Mouse (Mus musculus) embryonic facial prominence, embryonic 14.5 days (tissue): ENCODE measurements around the gene Yipf4. TPM values are rescaled to one million over a fixed set of nuclear protein-coding genes. Genes with fewer than 3 reads are reported as not detected.
"Not testable (repeated sequence)": the region's sequence is repeated elsewhere in the genome, so short reads cannot be mapped to it uniquely, and the experiment has no call there.

Source experiments
- ATAC-seq: fragments of 200-750 bp; cut with Nextera tagmentation; 2 replicates; pipeline ENCODE4 v1.8.0; 2017; ENCODE audit warnings: low read depth, moderate number of reproducible peaks, moderate TSS enrichment
- DNase-seq: peaks from one replicate; pipeline ENCODE4 v3.0.0-alpha.2; 2015; ENCODE audit warnings: low spot score
- H3K27ac ChIP-seq: fragments of 300-500 bp; sonication (generic); replicated peaks from 2 replicates; pipeline ENCODE4 v1.5.1; 2014; ENCODE audit warnings: low read depth, mild to moderate bottlenecking, low read length, moderate library complexity
- H3K27me3 ChIP-seq: fragments of 300-500 bp; sonication (generic); replicated peaks from 2 replicates; pipeline ENCODE4 v1.6.1; 2014; ENCODE audit warnings: low read length; ENCODE audit not compliant: control insufficient read depth, insufficient read depth
- H3K36me3 ChIP-seq: fragments of 300-500 bp; sonication (generic); 2 replicates; pipeline ENCODE4 v1.6.1; 2014; ENCODE audit warnings: low read length, mixed read lengths; ENCODE audit not compliant: control insufficient read depth, insufficient read depth
- H3K4me1 ChIP-seq: fragments of 300-500 bp; sonication (generic); 2 replicates; pipeline ENCODE4 v1.6.1; 2014; ENCODE audit warnings: antibody characterized with exemption, low read length; ENCODE audit not compliant: control insufficient read depth, insufficient read depth
- H3K4me2 ChIP-seq: fragments of 300-500 bp; sonication (generic); 2 replicates; pipeline ENCODE4 v1.6.1; 2014; ENCODE audit warnings: low read depth, mild to moderate bottlenecking, low read length, moderate library complexity, mixed read lengths
- H3K4me3 ChIP-seq: fragments of 300-500 bp; sonication (generic); 2 replicates; pipeline ENCODE4 v1.5.1; 2014; ENCODE audit warnings: low read depth, mild to moderate bottlenecking, low read length
- H3K9ac ChIP-seq: fragments of 300-500 bp; sonication (generic); 2 replicates; pipeline ENCODE4 v1.6.1; 2014; ENCODE audit warnings: low read depth, mild to moderate bottlenecking, low read length, moderate library complexity, mixed read lengths
- H3K9me3 ChIP-seq: fragments of 300-500 bp; sonication (generic); 2 replicates; pipeline ENCODE4 v1.6.1; 2016; ENCODE audit warnings: low read length; ENCODE audit not compliant: control insufficient read depth
- WGBS: fragments of 180-500 bp; shearing (Covaris S2); extraction: QIAGEN DNeasy Blood & Tissue Kit; methylation state at CpG from one replicate; pipeline ENCODE4 v1.1.7; 2014; 5-methylcytosine and 5-hydroxymethylcytosine counted together
- polyA plus RNA-seq: library from polyadenylated mRNA; unstranded; fragments of >200 nt; fragmentation: Nextera tagmentation; extraction: Ambion mirVana; gene quantifications from 2 replicates; pipeline ENCODE4 v1.2.1, GENCODE M21; 2014

The Yipf4 gene
- polyA plus RNA-seq, 1 experiment from 2014 or later = 78.1 TPM

DNA sequence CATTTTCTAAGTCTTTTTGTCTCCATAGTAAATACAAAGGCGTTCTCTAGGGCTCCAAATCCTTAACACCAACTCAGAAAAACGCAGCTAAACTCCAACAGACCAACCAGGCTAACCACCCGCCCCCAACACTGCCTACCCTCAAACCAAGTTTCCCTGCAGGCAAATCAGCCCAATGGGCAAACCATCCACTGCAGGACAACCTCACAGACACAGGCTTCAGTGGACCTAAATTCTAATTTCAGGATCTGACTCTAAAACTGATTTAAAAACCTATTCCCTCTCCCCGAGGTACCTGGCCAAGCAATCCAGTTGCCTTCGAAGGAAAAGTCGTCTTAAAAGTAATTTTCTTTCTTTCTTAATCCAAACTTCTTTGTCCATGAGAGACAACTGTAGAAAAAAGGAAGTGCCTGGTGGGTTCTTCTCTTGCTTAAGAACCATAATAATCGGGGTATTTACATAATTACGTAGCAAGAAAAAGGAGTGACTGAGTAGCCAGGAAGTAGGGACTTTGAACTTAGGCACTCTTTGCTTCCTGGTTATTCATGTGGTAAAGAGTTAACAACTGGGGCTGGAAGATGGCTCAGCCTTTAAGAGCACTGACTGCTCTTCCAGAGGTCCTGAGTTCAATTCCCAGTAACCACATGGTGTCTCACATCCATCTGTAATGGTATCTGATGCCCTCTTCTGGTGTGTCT, 30.4 kb upstream of the Yipf4 start, which contains the start of gene Nlrc4:
Gene Nlrc4, minus strand, starts transcription at position 432 of the 698 bp plus-strand sequence.
- Histone ChIP-seq H3K9me3 (no peaks in the 10 kb centered on the region), H3K4me2 (no peak within 1 kb of the TSS), H3K4me3 (no peak within 1 kb of the TSS), H3K36me3 (no peaks in the 10 kb centered on the region), H3K4me1 (no peaks in the 10 kb centered on the region), H3K27me3 (no peaks in the 10 kb centered on the region), H3K27ac (no peak within 1 kb of the TSS), H3K9ac (no peak within 1 kb of the TSS)
- ATAC-seq (no peak), DNase-seq (no peak)
- 43% methylated on average over 8 of the region's 8 CpGs for WGBS

DNA sequence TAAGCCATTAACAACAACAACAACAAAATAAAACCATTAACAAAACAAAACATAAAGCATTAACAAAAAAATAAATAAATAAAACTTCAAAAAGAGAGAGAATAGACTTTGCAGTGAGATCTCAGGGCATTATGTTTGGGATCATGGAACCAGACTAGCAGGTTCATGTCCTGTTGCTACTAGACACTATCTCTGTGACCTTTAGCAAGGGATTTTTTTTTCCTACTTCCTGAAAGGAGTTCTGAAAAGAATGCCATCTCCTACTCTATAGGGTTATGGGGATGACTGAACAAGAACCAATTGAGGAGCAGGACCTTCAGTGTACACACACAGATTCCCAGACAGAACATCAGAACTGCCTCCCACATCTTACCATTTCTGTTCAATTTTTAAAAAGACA, 25.8 kb upstream of the Yipf4 start:
- Histone ChIP-seq H3K4me3 (no peak overlapping the region), H3K36me3 (no peaks in the 10 kb centered on the region)
- ATAC-seq = no peak

DNA sequence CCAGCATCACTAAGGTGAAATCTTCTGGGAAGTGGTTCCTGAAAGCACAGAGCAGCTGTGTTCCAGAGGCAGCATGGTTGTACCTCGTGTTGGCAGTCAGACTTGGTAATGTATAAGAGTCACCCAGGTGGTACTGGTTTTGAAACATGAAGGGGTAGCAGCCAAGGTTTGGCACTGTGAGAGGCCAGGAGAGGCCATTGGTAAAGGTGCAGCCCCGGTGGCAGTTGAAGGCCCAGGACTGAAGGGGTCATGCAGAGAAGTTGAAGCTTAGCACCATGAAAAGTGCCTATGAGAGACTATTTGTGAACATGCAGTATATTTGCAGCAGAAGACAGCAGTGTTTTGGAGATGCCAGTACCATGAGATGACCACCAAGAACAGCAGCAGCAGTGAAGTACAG, 21.3 kb upstream of the Yipf4 start:
- H3K27me3 ChIP-seq, H3K4me1 ChIP-seq, H3K4me2 ChIP-seq, DNase-seq, H3K4me3 ChIP-seq, ATAC-seq, H3K36me3 ChIP-seq, H3K9me3 ChIP-seq, H3K9ac ChIP-seq, H3K27ac ChIP-seq: not testable (repeated sequence)
- 87% methylated on average over 2 of the region's 2 CpGs for WGBS

More for the DNA sequence above, 25.8 kb upstream of the Yipf4 start:
- H3K4me1 ChIP-seq = no peaks in the 10 kb centered on the region
- no peaks in the 10 kb centered on the region for H3K27me3 ChIP-seq
- no peaks in the 10 kb centered on the region for H3K9me3 ChIP-seq
- no peak overlapping the region for H3K27ac ChIP-seq
- no peak for DNase-seq
- no peak overlapping the region for H3K9ac ChIP-seq
- H3K4me2 ChIP-seq = no peak overlapping the region

DNA sequence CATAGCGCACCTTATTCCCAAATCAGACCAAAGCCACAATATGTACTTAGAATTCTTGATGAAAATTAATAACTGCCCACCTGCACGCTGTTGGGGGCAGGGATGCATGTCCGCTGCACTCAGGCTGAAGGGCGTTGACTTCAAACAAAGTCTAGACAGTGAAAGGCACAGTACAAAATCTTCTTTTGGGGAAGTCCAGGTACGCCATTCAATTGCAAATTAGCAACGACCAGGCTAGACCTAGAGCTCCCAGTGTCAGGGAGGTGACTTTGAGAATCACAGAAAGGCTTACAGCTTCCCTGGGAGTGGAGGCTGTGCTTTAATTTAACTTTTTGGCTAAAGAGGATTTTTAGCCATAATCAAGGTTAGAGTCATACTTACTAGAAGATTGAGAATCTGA, 19.2 kb upstream of the Yipf4 start:
- not testable (repeated sequence) for H3K4me1 ChIP-seq, H3K9me3 ChIP-seq, H3K4me2 ChIP-seq, H3K27me3 ChIP-seq, H3K4me3 ChIP-seq, H3K27ac ChIP-seq, H3K9ac ChIP-seq, ATAC-seq, H3K36me3 ChIP-seq, DNase-seq
- WGBS = 78% methylated on average over 6 of the region's 6 CpGs

DNA sequence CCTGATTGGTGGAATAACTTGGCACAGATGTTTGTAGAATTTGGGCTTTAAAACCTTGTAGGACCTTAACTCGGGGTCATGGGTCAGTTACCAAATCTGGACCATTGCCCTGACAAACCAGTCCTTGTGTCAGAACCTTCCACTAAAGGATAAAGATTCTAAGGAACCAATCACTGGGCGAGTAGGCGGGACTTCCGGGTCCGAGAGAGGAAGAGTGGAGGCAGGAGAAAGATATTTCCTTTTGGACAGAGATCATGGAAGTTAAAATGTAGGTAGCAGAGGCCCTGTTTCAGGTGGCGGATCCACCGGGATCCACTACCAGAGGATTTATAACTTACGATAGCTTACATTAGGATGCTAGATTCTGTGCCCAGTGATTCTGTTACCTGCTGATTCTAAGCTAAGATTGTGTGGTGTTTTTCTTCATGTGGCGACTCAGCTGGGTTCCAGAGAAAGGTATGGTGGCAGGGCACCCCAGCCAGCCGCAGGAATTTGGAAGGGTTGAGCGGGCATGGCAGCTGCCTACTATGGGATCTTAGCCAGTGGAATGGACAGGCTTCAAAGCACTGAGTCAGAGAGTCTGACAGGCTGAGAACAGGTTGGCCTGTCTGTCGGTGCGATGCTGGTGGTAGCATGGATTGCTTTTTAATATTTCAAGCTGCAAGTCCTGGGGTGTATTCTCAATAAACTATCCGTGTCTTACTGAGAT, 8.8 kb upstream of the Yipf4 start:
- WGBS = 83% methylated on average over 14 of the region's 14 CpGs
- Histone ChIP-seq H3K4me2 (no peak overlapping the region), H3K4me1 (no peaks in the 10 kb centered on the region), H3K27me3 (no peaks in the 10 kb centered on the region), H3K36me3 (no peaks in the 10 kb centered on the region), H3K27ac (no peak overlapping the region), H3K9ac (no peak overlapping the region), H3K9me3 (no peaks in the 10 kb centered on the region), H3K4me3 (no peak overlapping the region)
- ATAC-seq = no peak
- DNase-seq = no peak

DNA sequence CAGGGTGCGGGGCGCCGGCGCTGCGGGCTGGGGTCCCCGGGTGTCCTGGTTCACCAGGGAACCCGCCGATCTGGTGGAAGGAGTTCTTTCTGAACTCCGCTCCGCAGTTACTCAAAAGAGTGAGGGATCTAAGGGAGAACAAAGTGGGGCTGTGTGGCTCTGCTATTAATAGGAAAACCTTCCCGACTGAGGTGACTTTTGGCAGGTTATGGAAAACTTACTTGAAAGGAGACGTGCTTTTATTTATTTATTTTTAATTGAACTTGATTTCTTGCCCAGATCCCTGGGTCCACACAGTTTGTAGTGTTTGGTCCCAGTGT, 568 bp downstream of the Yipf4 start:
- Histone ChIP-seq H3K36me3 (peaks cover 29% of the 10 kb centered on the region), H3K4me3 (peak overlapping the region; percentile 83), H3K9me3 (no peaks in the 10 kb centered on the region), H3K27ac (peak overlapping the region; percentile 78), H3K27me3 (no peaks in the 10 kb centered on the region), H3K4me2 (peak overlapping the region; percentile 53), H3K4me1 (peaks cover 4% of the 10 kb centered on the region; the same call in 1 of the 2 replicates), H3K9ac (peak overlapping the region; percentile 85)
- ATAC-seq = no peak
- WGBS = 1% methylated on average over 10 of the region's 12 CpGs
- peak; percentile 13 for DNase-seq

DNA sequence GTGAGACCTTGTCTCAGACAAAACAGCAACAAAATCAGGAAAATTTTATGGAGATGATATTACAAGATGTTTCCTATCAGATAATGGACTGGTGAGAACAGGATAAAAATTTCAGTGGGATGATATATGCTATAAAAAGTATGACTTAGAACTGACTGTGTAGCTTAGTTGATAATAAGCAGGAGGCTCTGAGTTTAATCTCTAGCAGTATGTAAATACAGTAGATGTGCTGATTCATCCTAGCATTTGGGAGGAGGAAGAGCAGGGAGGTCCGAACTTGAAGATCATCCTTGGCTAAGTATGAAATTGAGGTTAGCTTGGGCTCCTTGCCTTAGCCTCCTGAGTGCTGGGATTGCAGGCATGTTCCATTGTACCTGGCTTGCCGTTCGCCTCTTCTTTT, 2.3 kb downstream of the Yipf4 start:
- H3K36me3 ChIP-seq = peaks cover 44% of the 10 kb centered on the region
- peaks cover 4% of the 10 kb centered on the region; the same call in 1 of the 2 replicates for H3K4me1 ChIP-seq
- DNase-seq (no peak), ATAC-seq (no peak)
- H3K4me2 ChIP-seq = no peak overlapping the region
- no peaks in the 10 kb centered on the region for H3K27me3 ChIP-seq
- H3K27ac ChIP-seq = no peak overlapping the region
- 96% methylated on average over 3 of the region's 3 CpGs for WGBS
- H3K9me3 ChIP-seq = no peaks in the 10 kb centered on the region
- H3K4me3 ChIP-seq = no peak overlapping the region
- H3K9ac ChIP-seq = no peak overlapping the region

DNA sequence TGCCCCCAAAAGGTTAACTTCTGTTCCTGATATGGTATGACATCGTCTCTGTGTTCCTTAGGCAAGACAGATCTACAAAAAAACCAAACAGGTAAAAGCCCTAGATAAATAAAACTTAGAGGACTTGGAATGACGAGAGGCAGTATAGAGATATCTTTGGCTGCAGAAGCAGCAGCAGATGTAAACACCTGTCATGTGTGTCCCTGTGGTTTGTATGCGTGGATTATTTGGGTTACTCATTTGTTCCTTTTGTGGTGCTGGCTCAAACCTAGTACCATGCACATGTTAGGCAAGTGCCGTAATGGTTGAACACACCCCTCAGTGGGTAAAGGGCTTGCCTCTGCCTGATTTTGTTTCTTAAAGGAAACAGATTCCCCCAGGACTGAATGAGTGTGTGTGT, 10.9 kb downstream of the Yipf4 start:
- Histone ChIP-seq H3K4me1 (no peaks in the 10 kb centered on the region), H3K27ac (no peak overlapping the region), H3K27me3 (no peaks in the 10 kb centered on the region), H3K9me3 (no peaks in the 10 kb centered on the region), H3K4me3 (no peak overlapping the region), H3K4me2 (no peak overlapping the region), H3K9ac (no peak overlapping the region), H3K36me3 (peaks cover 59% of the 10 kb centered on the region)
- DNase-seq (no peak), ATAC-seq (no peak)
- WGBS = 92% methylated on average over 4 of the region's 4 CpGs

DNA sequence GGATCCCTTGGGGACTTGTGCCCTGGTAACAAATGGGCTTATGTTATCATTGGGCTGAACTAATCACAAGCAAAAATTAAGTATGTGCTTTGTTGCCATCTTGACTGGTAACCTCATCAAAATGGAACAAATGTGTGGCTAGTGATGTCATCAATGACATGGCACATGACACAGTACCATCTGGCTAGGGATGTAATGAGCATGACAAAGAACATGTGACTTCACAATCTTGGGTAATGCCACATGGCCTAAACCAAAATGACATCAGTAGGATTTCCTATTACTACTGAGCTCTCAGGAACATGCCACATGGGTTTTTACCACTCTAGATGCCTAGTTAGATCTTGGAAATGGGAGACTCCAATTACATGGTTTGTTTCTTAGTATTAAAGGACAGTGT, 11.8 kb downstream of the Yipf4 start:
- no peak overlapping the region for H3K4me2 ChIP-seq
- no peak for ATAC-seq
- peaks cover 51% of the 10 kb centered on the region for H3K36me3 ChIP-seq
- DNase-seq = no peak
- H3K9ac ChIP-seq = no peak overlapping the region
- H3K4me1 ChIP-seq = no peaks in the 10 kb centered on the region
- H3K9me3 ChIP-seq = no peaks in the 10 kb centered on the region
- H3K27me3 ChIP-seq = no peaks in the 10 kb centered on the region
- H3K4me3 ChIP-seq = no peak overlapping the region
- no peak overlapping the region for H3K27ac ChIP-seq
